Mouse (Mus musculus) telencephalon, adult 2 months (tissue): ENCODE results near the gene Ap1m2.
"Not testable (repeated sequence)": the region's sequence is repeated elsewhere in the genome, so short reads cannot be mapped to it uniquely, and the experiment has no call there.

Source experiments
- DNase-seq: peaks from one replicate; pipeline ENCODE4 v3.0.0-alpha.2; 2011; ENCODE audit warnings: low read depth, low spot score

Gene Ap1m2

GRCm38 (mm10) chr9:21328041-21328440, 15.9 kb upstream of the Ap1m2 start:
- DNase-seq = no peak

- no peak for DNase-seq
Measured at GRCm38 (mm10) chr9:21327569-21327968, 15.4 kb upstream of the Ap1m2 start.

GRCm38 (mm10) chr9:21324269-21324668, 12.1 kb upstream of the Ap1m2 start:
- DNase-seq = no peak

- not testable (repeated sequence) for DNase-seq
Measured at GRCm38 (mm10) chr9:21322917-21323297, 10.8 kb upstream of the Ap1m2 start.

GRCm38 (mm10) chr9:21322211-21322916, 10.2 kb upstream of the Ap1m2 start:
- peak; percentile 38 for DNase-seq

- DNase-seq = no peak
Measured at GRCm38 (mm10) chr9:21321513-21321835, 9.3 kb upstream of the Ap1m2 start.

GRCm38 (mm10) chr9:21320619-21321512, 8.7 kb upstream of the Ap1m2 start, which contains the start of gene Slc44a2:
Gene Slc44a2 (plus strand): TSS chr9:21320698.
- peak; percentile 39 for DNase-seq

- no peak for DNase-seq
Measured at GRCm38 (mm10) chr9:21320280-21320618, 8.1 kb upstream of the Ap1m2 start.

- no peak for DNase-seq
Measured at GRCm38 (mm10) chr9:21319503-21319902, 7.4 kb upstream of the Ap1m2 start.

GRCm38 (mm10) chr9:21318792-21319191, 6.7 kb upstream of the Ap1m2 start:
- DNase-seq = no peak

- no peak for DNase-seq
Measured at GRCm38 (mm10) chr9:21316696-21317095, 4.6 kb upstream of the Ap1m2 start.

GRCm38 (mm10) chr9:21315421-21315820, 3.3 kb upstream of the Ap1m2 start:
- DNase-seq = no peak

GRCm38 (mm10) chr9:21314367-21315140, 2.4 kb upstream of the Ap1m2 start:
- no peak for DNase-seq

GRCm38 (mm10) chr9:21313394-21313793, 1.3 kb upstream of the Ap1m2 start:
- peak; percentile 50 for DNase-seq

- no peak for DNase-seq
Measured at GRCm38 (mm10) chr9:21311695-21312094, 442 bp downstream of the Ap1m2 start.

GRCm38 (mm10) chr9:21309150-21309741, 2.9 kb downstream of the Ap1m2 start:
- DNase-seq = no peak

GRCm38 (mm10) chr9:21305065-21305464, 7.1 kb downstream of the Ap1m2 start:
- DNase-seq = no peak

- no peak for DNase-seq
Measured at GRCm38 (mm10) chr9:21299014-21299413, 13.1 kb downstream of the Ap1m2 start.

GRCm38 (mm10) chr9:21292271-21292670, 19.9 kb downstream of the Ap1m2 start:
- no peak for DNase-seq

- not testable (repeated sequence) for DNase-seq
Measured at GRCm38 (mm10) chr9:21291868-21292267, 20.3 kb downstream of the Ap1m2 start.

- peak; percentile 99 for DNase-seq
Measured at GRCm38 (mm10) chr9:21291022-21291787, 20.9 kb downstream of the Ap1m2 start, which contains the start of gene Cdkn2d. Gene Cdkn2d (minus strand): TSS chr9:21291407.
